Mouse (Mus musculus) heart, embryonic 11.5 days (tissue): ENCODE measurements around the gene Atf2. TPM values are rescaled to one million over a fixed set of nuclear protein-coding genes. Genes with fewer than 3 reads are reported as not detected.
"Not testable (repeated sequence)": the region's sequence is repeated elsewhere in the genome, so short reads cannot be mapped to it uniquely, and the experiment has no call there.

Experiments used
- ATAC-seq: fragments of 200-750 bp; cut with Nextera tagmentation; replicated peaks from 2 replicates; pipeline ENCODE4 v1.8.0; 2017; ENCODE audit warnings: moderate library complexity; ENCODE audit not compliant: insufficient number of reproducible peaks, low FRiP score, low TSS enrichment
- H3K27ac ChIP-seq: fragments of 300-500 bp; sonication (generic); 2 replicates; pipeline ENCODE4 v1.5.1; 2014; ENCODE audit warnings: mild to moderate bottlenecking, low read depth, low read length
- H3K27me3 ChIP-seq: fragments of 300-500 bp; sonication (generic); 2 replicates; pipeline ENCODE4 v1.6.1; 2014; ENCODE audit warnings: mild to moderate bottlenecking, low read length, mixed read lengths; ENCODE audit not compliant: control insufficient read depth, insufficient read depth
- H3K36me3 ChIP-seq: fragments of 300-500 bp; sonication (generic); 2 replicates; pipeline ENCODE4 v1.6.1; 2014; ENCODE audit warnings: mild to moderate bottlenecking, low read length, moderate library complexity, mixed read lengths; ENCODE audit not compliant: control insufficient read depth, insufficient read depth
- H3K4me1 ChIP-seq: fragments of 300-500 bp; sonication (generic); 2 replicates; pipeline ENCODE4 v1.6.1; 2014; ENCODE audit warnings: low read length; ENCODE audit not compliant: control insufficient read depth, insufficient read depth
- H3K4me2 ChIP-seq: fragments of 300-500 bp; sonication (generic); 2 replicates; pipeline ENCODE4 v1.6.1; 2014; ENCODE audit warnings: mild to moderate bottlenecking, moderate library complexity
- H3K4me3 ChIP-seq: fragments of 300-500 bp; sonication (generic); 2 replicates; pipeline ENCODE4 v1.5.1; 2014; ENCODE audit warnings: low read depth, low read length
- H3K9ac ChIP-seq: fragments of 300-500 bp; sonication (generic); 2 replicates; pipeline ENCODE4 v1.6.1; 2014; ENCODE audit warnings: mild to moderate bottlenecking, low read depth, low read length, moderate library complexity
- H3K9me3 ChIP-seq: fragments of 300-500 bp; sonication (generic); replicated peaks from 2 replicates; pipeline ENCODE4 v1.6.1; 2016; ENCODE audit warnings: low read length; ENCODE audit not compliant: control insufficient read depth
- WGBS: fragments of 180-500 bp; shearing (Covaris S2); extraction: QIAGEN DNeasy Blood & Tissue Kit; methylation state at CpG from one replicate; pipeline ENCODE4 v1.1.7; 2014; ENCODE audit not compliant: insufficient replicate concordance; 5-methylcytosine and 5-hydroxymethylcytosine counted together
- polyA plus RNA-seq: library from polyadenylated mRNA; unstranded; fragments of >200 nt; fragmentation: Nextera tagmentation; extraction: Ambion mirVana; gene quantifications from 2 replicates; pipeline ENCODE4 v1.2.1, GENCODE M21; 2014

Atf2 gene
- polyA plus RNA-seq, 1 experiment from 2014 or later: 50.4 TPM

GRCm38 (mm10) chr2:73919642-73920041, 27.2 kb upstream of the Atf2 start:
- H3K4me2 ChIP-seq: no peak overlapping the region
- 73% methylated on average over 7 of the region's 7 CpGs for WGBS
- H3K9me3 ChIP-seq: no peaks in the 10 kb centered on the region
- ATAC-seq: no peak
- H3K36me3 ChIP-seq: no peaks in the 10 kb centered on the region
- H3K4me3 ChIP-seq: no peak overlapping the region
- H3K27me3 ChIP-seq: no peaks in the 10 kb centered on the region
- no peaks in the 10 kb centered on the region for H3K4me1 ChIP-seq
- no peak overlapping the region for H3K9ac ChIP-seq
- no peak overlapping the region for H3K27ac ChIP-seq

DNA sequence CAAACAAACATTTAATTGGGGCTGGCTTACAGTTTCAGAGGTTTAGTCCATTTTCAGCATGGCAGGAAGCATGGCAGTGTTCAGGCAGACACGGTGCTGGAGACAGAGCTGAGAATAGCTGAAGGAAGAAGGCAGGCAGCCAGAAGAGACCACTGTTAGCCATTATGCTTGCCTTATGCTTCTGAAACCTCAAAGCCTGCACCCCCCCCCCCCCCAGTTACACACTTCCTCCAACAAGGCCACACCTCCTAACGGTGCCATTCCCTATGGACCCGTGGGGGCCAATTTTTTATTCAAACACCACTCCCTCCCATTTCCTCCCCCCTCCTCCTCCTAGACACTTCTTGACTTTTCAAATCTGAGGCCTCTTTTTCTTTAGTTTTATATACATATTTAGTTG, 19.8 kb upstream of the Atf2 start:
- WGBS: 74% methylated on average over 3 of the region's 3 CpGs
- Histone ChIP-seq H3K9ac (no peak overlapping the region), H3K27ac (no peak overlapping the region), H3K27me3 (no peaks in the 10 kb centered on the region), H3K36me3 (peaks cover 17% of the 10 kb centered on the region), H3K4me1 (peaks cover 7% of the 10 kb centered on the region; the same call in 1 of the 2 replicates), H3K4me3 (no peak overlapping the region), H3K9me3 (no peaks in the 10 kb centered on the region), H3K4me2 (no peak overlapping the region)
- ATAC-seq: no peak

DNA sequence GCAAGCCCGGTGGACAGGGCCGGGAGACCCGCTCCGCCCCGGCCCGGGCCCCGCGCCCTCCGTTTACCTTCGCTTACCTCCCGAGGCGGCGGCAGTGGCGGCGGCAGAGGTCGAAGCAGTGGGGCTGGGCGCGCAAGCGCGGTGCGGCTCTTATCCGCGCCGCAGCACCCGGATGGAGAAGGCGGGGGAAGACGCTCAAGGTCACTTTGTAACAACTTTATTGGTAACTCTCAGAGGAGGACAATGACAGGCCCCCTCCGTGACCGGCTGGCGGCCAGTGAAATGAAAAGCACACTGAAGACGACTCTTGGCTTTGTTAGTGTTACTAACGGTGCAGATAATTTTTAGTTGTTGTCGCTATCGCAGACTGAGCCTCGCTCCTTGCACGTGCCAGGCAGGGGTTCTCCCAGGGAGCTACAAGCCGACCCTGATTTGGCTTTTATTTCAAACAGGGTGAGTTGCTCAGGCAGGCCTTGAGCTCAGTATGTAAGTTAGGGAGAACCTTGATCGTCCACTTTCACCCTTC, 18.8 kb upstream of the Atf2 start, which contains the start of gene Atp5g3:
Atp5g3 (minus strand) TSS at position 152 of the 526 bp plus-strand sequence.
- WGBS: under 1% methylated on average over 38 of the region's 38 CpGs
- no peaks in the 10 kb centered on the region for H3K27me3 ChIP-seq
- no peaks in the 10 kb centered on the region for H3K9me3 ChIP-seq
- peak within 1 kb of the TSS; percentile 100 for H3K9ac ChIP-seq
- peak within 1 kb of the TSS; percentile 76 for H3K4me2 ChIP-seq
- peak within 1 kb of the TSS; percentile 98 for H3K27ac ChIP-seq
- peaks cover 7% of the 10 kb centered on the region; the same call in 1 of the 2 replicates for H3K4me1 ChIP-seq
- H3K36me3 ChIP-seq: peaks cover 25% of the 10 kb centered on the region
- peak within 1 kb of the TSS; percentile 99 for H3K4me3 ChIP-seq
- ATAC-seq: peak; percentile 92

GRCm38 (mm10) chr2:73910571-73911174, 18.2 kb upstream of the Atf2 start:
- H3K4me3 ChIP-seq: peak overlapping the region; percentile 99
- peak overlapping the region; percentile 100 for H3K9ac ChIP-seq
- ATAC-seq: peak; percentile 46
- H3K4me1 ChIP-seq: peaks cover 7% of the 10 kb centered on the region; the same call in 1 of the 2 replicates
- H3K27me3 ChIP-seq: no peaks in the 10 kb centered on the region
- H3K36me3 ChIP-seq: peaks cover 25% of the 10 kb centered on the region
- H3K9me3 ChIP-seq: no peaks in the 10 kb centered on the region
- under 1% methylated on average over 50 of the region's 50 CpGs for WGBS
- H3K27ac ChIP-seq: peak overlapping the region; percentile 98
- peak overlapping the region; percentile 76 for H3K4me2 ChIP-seq

DNA sequence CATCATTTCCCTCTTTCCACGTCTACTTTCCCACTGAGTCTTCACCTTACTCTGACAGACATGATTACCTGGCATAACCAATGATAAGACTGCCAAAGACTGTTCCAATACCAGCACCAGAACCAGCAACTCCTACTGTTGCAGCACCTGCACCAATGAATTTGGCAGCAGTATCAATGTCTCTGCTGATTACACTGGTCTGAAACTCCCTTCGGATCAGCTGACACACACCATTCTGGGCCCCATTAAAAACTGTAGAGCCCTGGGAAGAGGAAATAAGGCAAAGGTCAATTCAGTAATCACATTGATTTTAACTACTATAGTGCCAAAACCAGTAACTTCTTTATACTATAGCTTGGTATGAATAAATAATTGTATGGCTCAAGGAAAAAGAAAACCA, 16.7 kb upstream of the Atf2 start:
- peak overlapping the region; percentile 25 for H3K4me2 ChIP-seq
- H3K27ac ChIP-seq: no peak overlapping the region
- no peaks in the 10 kb centered on the region for H3K27me3 ChIP-seq
- H3K36me3 ChIP-seq: peaks cover 25% of the 10 kb centered on the region
- 86% methylated on average over 2 of the region's 2 CpGs for WGBS
- no peak for ATAC-seq
- peaks cover 7% of the 10 kb centered on the region; the same call in 1 of the 2 replicates for H3K4me1 ChIP-seq
- H3K9ac ChIP-seq: no peak overlapping the region
- no peak overlapping the region for H3K4me3 ChIP-seq
- H3K9me3 ChIP-seq: no peaks in the 10 kb centered on the region

- H3K9ac ChIP-seq, H3K9me3 ChIP-seq, H3K4me3 ChIP-seq, H3K27me3 ChIP-seq, ATAC-seq, H3K27ac ChIP-seq, H3K4me2 ChIP-seq, H3K4me1 ChIP-seq: not testable (repeated sequence)
- H3K36me3 ChIP-seq: peaks cover 25% of the 10 kb centered on the region
Measured at GRCm38 (mm10) chr2:73904679-73905078, 12.2 kb upstream of the Atf2 start.

- no peak overlapping the region for H3K4me3 ChIP-seq
- H3K27ac ChIP-seq: no peak overlapping the region
- no peak overlapping the region for H3K4me2 ChIP-seq
- no peaks in the 10 kb centered on the region for H3K27me3 ChIP-seq
- H3K9ac ChIP-seq: no peak overlapping the region
- no peak for ATAC-seq
- no peaks in the 10 kb centered on the region for H3K4me1 ChIP-seq
- H3K36me3 ChIP-seq: peaks cover 18% of the 10 kb centered on the region
- H3K9me3 ChIP-seq: no peaks in the 10 kb centered on the region
- 94% methylated on average over 2 of the region's 2 CpGs for WGBS
Measured at GRCm38 (mm10) chr2:73903536-73903935, 11.1 kb upstream of the Atf2 start.

DNA sequence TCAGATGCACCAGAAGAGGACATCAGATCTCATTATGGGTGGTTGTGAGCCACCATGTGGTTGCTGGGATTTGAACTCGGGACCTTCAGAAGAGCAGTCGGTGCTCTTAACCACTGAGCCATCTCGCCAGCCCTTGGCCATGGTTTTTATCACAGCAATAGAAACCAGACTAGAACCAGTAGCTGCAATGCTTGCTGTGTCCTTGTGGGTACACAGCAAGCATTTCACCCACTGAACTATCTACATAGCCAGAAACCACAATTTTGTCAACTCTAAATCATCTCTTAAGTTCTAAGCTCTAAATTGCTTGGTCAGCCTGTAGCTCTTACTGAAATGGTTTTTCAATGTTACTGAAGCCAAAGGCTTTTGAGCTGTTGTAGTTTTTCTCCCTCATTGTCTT, 9.9 kb upstream of the Atf2 start:
- H3K4me3 ChIP-seq, H3K4me2 ChIP-seq, ATAC-seq, H3K9ac ChIP-seq, H3K36me3 ChIP-seq, H3K27ac ChIP-seq, H3K9me3 ChIP-seq, H3K4me1 ChIP-seq, H3K27me3 ChIP-seq: not testable (repeated sequence)
- 85% methylated on average over 3 of the region's 3 CpGs for WGBS

DNA sequence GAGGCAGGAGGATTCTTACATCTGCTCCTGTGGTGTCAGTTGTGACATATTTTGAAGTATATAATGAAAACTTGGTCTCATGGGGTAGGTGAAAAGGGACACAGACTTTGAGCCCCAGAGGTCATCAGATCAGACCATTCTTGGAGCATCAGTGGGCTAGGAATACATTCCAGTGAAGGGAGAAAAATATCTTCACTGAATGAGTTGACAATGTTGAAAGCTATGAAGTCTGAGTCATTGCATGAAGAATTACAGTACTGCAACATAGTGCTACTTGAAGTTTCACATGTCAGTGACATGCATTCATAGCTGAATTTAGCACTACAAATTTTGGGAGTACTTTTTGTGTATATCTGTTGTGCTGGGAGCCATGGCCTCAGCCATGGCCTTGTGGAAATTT, 8.7 kb upstream of the Atf2 start:
- H3K9ac ChIP-seq: no peak overlapping the region
- H3K27me3 ChIP-seq: no peaks in the 10 kb centered on the region
- H3K4me3 ChIP-seq: no peak overlapping the region
- no peak overlapping the region for H3K27ac ChIP-seq
- H3K4me2 ChIP-seq: no peak overlapping the region
- H3K36me3 ChIP-seq: no peaks in the 10 kb centered on the region; the same call in 1 of the 2 replicates
- H3K4me1 ChIP-seq: no peaks in the 10 kb centered on the region
- ATAC-seq: no peak
- no peaks in the 10 kb centered on the region for H3K9me3 ChIP-seq
